Mouse (Mus musculus) hindbrain, embryonic 10.5 days (tissue): ENCODE data around the gene Edc3. TPM values are rescaled to one million over a fixed set of nuclear protein-coding genes. Genes with fewer than 3 reads are reported as not detected.

Source experiments
- DNase-seq: peaks from one replicate; pipeline ENCODE4 v3.0.0-alpha.2; 2017; ENCODE audit warnings: low spot score
- H3K27ac ChIP-seq: fragments of 300-500 bp; sonication (generic); 2 replicates; pipeline ENCODE4 v1.5.1; 2016; ENCODE audit warnings: mild to moderate bottlenecking, moderate library complexity
- H3K27me3 ChIP-seq: fragments of 300-500 bp; sonication (generic); 2 replicates; pipeline ENCODE4 v1.6.1; 2016; ENCODE audit warnings: mild to moderate bottlenecking; ENCODE audit not compliant: poor library complexity, insufficient read depth, severe bottlenecking
- H3K36me3 ChIP-seq: fragments of 300-500 bp; sonication (generic); 2 replicates; pipeline ENCODE4 v1.6.1; 2016; ENCODE audit warnings: mild to moderate bottlenecking, moderate library complexity
- H3K4me1 ChIP-seq: fragments of 300-500 bp; sonication (generic); replicated peaks from 2 replicates; pipeline ENCODE4 v1.6.1; 2016; ENCODE audit warnings: mild to moderate bottlenecking
- H3K4me3 ChIP-seq: fragments of 300-500 bp; sonication (generic); 2 replicates; pipeline ENCODE4 v1.5.1; 2016; ENCODE audit warnings: mild to moderate bottlenecking, moderate library complexity
- H3K9me3 ChIP-seq: fragments of 300-500 bp; sonication (generic); 2 replicates; pipeline ENCODE4 v1.6.1; 2016; ENCODE audit warnings: mild to moderate bottlenecking, moderate library complexity
- WGBS: fragments of 180-500 bp; shearing (Covaris S2); methylation state at CpG from one replicate; pipeline ENCODE4 v1.1.7; 2016; 5-methylcytosine and 5-hydroxymethylcytosine counted together
- polyA plus RNA-seq: library from polyadenylated mRNA; unstranded; fragments of >200 nt; fragmentation: Nextera tagmentation; extraction: Ambion mirVana; gene quantifications from 2 replicates; pipeline ENCODE4 v1.2.1, GENCODE M21; 2016

Edc3 gene
- polyA plus RNA-seq, 1 experiment from 2014 or later = 41.0 TPM

- 87% methylated on average over 9 of the region's 9 CpGs for WGBS
- no peak overlapping the region for H3K4me3 ChIP-seq
- 0 out of 2 replicates have a peak, but pooled peaks cover 4% of the 10 kb centered on the region for H3K27me3 ChIP-seq
- H3K27ac ChIP-seq = no peak overlapping the region; the same call in 1 of the 2 replicates
- H3K4me1 ChIP-seq = peaks cover 69% of the 10 kb centered on the region
- no peak for DNase-seq
- peaks cover 60% of the 10 kb centered on the region for H3K36me3 ChIP-seq
- no peaks in the 10 kb centered on the region for H3K9me3 ChIP-seq
These were observed 92.1 kb downstream of the Edc3 start for GRCm38 (mm10) chr9:57800325-57800975.

Other genes with a start within 250 kb of the Edc3 start
- 18.2 and 28.9 TPM in 2 replicates for gene Scamp5, start 240.5 kb upstream of the Edc3 start, polyA plus RNA-seq
- gene Rpp25, start 204.5 kb upstream of the Edc3 start, polyA plus RNA-seq = 2.5 and 9.7 TPM in 2 replicates
- gene Cox5a, start 187.3 kb upstream of the Edc3 start, polyA plus RNA-seq = 712 and 781 TPM in 2 replicates
- gene Fam219b, start 171.0 kb upstream of the Edc3 start, polyA plus RNA-seq = 16.1 and 16.3 TPM in 2 replicates
- 61.7 and 74.1 TPM in 2 replicates for gene Mpi, start 155.8 kb upstream of the Edc3 start, polyA plus RNA-seq
- gene Scamp2, start 147.6 kb upstream of the Edc3 start, polyA plus RNA-seq = 50.7 and 59.7 TPM in 2 replicates
- gene Ulk3, start 119.1 kb upstream of the Edc3 start, polyA plus RNA-seq = 14.2 and 14.6 TPM in 2 replicates
- 0.88 and 2.8 TPM in 2 replicates for gene Cplx3, start 102.3 kb upstream of the Edc3 start, polyA plus RNA-seq
- gene Lman1l, start 87.8 kb upstream of the Edc3 start, polyA plus RNA-seq = not detected in 2 replicates
- gene Csk, start 54.9 kb upstream of the Edc3 start, polyA plus RNA-seq = 40.8 and 42.3 TPM in 2 replicates
- not detected in 2 replicates for gene Cyp1a2, start 24.8 kb upstream of the Edc3 start, polyA plus RNA-seq
- not detected in 2 replicates for gene Cyp1a1, start 20.6 kb upstream of the Edc3 start, polyA plus RNA-seq
- 90.7 and 105 TPM in 2 replicates for gene Clk3, start 57.3 kb downstream of the Edc3 start, polyA plus RNA-seq
- gene Arid3b, start 128.3 kb downstream of the Edc3 start, polyA plus RNA-seq = 42.7 and 57.7 TPM in 2 replicates
- 118 and 143 TPM in 2 replicates for gene Ubl7, start 202.4 kb downstream of the Edc3 start, polyA plus RNA-seq
- gene Sema7a, start 231.6 kb downstream of the Edc3 start, polyA plus RNA-seq = 0.71 and 1.6 TPM in 2 replicates